Mouse (Mus musculus): Measurements from ENCODE around the gene Cntrob.

- TF ChIP-seq CTCF (IDR thresholded peaks at IDR 0.05; ENCODE audit: low read depth, low read length) (no peak), POLR2A (IDR thresholded peaks at IDR 0.05; ENCODE audit: insufficient read depth, low read length) (no peak), EP300 (IDR thresholded peaks at IDR 0.05; ENCODE audit: insufficient read depth, low read depth, low read length) (no peak)
Observed at GRCm38 (mm10) chr11:69272122-69272740, 51.3 kb downstream of the Cntrob start.
